Mouse (Mus musculus): Measurements from ENCODE around the gene Oxct2a.
A peak's percentile ranks its signal among the peaks of the same experiment; 100 is the strongest.
"Not testable (repeated sequence)": the region's sequence is repeated elsewhere in the genome, so short reads cannot be mapped to it uniquely, and the experiment has no call there.

The Oxct2a gene

DNA sequence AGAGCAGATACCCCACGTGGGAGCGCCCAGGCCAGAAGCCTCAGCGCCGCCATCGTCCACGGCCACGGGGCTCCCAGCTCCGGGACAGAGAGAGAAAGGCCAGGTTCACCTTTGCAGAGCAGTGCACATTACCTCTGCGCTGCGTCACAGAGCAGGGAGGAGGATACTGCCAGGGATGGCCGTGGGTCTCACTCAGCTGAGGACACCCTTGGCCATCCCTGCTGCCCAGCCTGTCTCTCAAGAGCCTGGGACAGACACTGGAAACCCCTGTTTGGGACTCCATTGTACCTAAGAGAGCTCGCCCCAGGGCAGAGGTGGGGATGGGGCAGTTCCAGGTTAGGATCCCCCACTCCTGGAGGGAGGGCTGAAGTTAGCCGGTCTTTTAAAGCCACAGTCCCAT is at the start of gene Oxct2a:
TSS of gene Oxct2a (minus strand) at position 101 of the 400 bp plus-strand sequence.
- DNase-seq = no peak

DNA sequence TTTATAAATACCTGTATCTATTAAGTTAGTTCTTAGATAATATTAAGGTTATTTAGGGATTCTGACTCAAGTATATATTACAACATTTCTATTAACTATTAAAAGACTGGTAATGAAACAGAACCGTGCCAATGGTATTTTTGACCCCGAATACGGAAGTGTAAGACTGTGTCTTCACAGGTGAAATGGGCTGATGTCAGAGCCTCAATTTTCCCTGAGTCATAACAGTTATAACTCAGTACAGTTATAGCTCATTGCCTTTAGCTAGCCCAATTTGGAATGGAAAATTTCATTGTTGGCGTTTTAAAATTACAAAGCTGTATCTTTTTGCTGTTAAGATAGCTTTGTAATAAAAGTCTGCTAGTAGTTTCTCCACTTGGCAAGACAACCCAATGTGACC is 40.1 kb upstream of the Oxct2a start:
- DNase-seq = no peak

- no peak for DNase-seq
Observed at GRCm38 (mm10) chr4:123360771-123361170, 37.3 kb upstream of the Oxct2a start.

DNA sequence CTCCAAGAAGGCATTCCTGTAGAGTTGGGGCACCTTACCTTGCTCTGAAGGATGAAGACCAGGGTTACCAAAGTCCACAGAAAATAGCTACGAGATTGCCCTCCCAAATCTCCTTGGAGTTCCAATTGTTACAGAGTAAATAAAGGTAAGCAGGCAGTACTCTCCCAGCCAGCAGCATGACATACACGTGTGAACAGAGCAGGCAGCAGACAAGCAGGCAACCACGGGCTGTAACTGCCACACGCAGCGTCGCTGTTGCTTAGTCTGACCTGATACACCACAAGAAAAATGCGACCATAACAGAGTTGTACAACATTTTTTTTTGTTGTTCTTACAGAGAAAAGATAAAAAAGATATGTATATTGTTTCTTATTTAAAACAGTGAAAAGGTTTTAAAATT is 35.2 kb upstream of the Oxct2a start:
- DNase-seq = no peak

GRCm38 (mm10) chr4:123355941-123356340 is 32.5 kb upstream of the Oxct2a start:
- no peak for DNase-seq

- no peak for DNase-seq
Observed at GRCm38 (mm10) chr4:123353271-123353877, 29.9 kb upstream of the Oxct2a start.

DNA sequence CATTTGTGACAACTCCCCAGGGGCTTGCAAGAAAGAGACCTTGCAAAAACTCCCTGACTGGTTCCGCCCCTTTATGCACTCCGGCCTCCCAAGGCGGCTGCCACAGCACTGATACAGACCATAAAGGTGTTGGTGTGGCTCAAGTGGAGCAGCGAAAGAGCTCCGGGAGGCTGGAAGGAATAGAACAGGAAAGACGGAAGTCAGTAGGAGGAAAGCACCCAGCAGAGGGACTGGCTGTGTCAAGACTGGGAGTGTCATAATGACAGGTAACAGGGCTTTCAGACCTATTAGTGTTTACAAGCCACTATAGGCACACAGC is 20.0 kb upstream of the Oxct2a start:
- no peak for DNase-seq

DNA sequence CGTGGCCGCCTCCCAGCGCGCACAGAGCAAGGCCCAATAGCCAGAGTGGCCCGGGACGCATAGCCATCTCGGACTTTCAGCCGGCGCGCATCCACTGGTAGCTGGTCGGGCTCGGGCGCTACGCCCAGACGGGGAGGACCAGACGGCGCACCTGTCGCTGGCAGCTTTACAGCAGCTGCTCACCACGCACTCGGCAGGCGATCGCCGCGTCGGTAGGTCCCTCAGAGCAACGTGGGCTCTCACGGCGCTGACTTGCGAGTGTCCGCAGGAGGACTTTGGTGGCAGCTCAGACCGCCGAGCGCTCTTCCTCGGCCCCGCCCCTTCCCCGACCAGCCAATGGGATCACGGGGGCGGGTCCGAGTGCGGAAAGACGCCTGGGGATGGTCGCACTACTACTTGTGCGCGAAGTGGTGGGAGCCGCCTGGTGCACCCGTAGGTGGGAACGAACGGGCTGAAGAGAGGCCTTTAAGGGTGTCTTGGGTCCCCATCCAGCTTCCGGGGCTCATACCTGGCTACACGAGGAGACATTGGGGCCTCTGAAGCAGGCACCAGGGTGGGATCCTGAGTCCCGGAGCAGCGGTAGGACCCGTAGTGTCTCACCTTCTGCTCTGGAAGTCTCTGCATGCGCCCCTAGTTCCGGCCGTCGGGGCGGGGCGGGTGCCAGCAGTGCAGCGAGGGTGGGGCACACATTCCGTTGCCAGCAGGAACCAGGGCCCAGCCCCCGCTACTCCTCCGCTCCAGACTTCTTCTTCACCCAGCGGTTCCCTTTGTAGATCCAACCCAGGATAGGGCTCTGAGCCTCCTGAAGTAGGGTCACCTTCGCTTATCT is 19.4 kb upstream of the Oxct2a start, which contains the start of gene Bmp8a:
TSS of gene Bmp8a (minus strand) at position 611 of the 829 bp plus-strand sequence.
- peak in 1 of 2 experiments; percentile 26 for DNase-seq

DNA sequence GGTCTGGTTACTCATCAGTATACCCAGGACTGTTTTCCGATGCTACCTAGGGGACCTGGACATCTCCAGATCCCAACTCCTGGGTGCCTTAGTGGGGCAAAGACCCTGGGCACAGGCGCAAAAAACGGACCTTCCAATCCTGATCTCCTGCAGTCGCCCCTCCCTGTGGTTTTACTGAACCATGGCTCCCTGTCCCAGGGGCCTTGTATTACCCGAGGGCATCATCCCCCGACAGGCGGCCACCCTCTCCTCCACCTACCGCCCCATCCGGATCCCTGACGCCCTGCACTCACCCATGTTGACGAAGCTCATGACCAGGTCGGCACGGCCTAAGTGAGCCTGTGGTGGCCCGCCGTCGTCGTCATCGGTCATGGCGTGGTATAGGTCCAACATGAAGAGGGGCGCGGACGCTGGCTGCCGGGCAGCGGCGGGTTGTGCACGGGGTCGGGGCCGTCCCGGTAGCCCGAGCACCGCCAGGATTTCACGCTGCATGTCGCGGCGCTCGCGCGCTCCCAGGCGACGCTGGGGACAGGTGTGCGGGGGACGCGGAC is 18.7 kb upstream of the Oxct2a start:
- no peak for DNase-seq

DNA sequence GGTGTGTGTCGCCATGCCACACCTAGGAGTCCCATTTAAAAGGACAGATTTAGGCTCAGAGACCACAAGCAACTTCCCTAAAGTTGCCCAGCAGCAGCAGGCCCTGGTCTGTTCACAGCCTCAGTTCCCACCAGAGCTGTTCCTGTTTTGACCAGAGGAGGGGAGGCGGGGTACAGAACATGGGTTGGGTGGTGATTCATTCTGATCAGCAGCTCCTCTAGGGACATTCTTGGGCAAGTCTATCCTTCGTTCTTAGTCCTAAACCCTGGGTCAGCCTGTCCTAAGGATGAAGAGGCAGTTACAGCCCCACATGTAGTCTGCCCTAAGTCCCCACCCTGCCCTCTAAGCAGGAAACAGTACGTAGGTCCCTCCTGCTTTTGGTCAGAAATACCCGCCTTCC is 16.8 kb upstream of the Oxct2a start:
- no peak for DNase-seq

- no peak for DNase-seq
Observed at GRCm38 (mm10) chr4:123337693-123338092, 14.3 kb upstream of the Oxct2a start.

GRCm38 (mm10) chr4:123335796-123336585 is 12.6 kb upstream of the Oxct2a start:
- DNase-seq = no peak

GRCm38 (mm10) chr4:123335244-123335643 is 11.8 kb upstream of the Oxct2a start:
- DNase-seq = not testable (repeated sequence)

GRCm38 (mm10) chr4:123334177-123334576 is 10.7 kb upstream of the Oxct2a start:
- DNase-seq = no peak

DNA sequence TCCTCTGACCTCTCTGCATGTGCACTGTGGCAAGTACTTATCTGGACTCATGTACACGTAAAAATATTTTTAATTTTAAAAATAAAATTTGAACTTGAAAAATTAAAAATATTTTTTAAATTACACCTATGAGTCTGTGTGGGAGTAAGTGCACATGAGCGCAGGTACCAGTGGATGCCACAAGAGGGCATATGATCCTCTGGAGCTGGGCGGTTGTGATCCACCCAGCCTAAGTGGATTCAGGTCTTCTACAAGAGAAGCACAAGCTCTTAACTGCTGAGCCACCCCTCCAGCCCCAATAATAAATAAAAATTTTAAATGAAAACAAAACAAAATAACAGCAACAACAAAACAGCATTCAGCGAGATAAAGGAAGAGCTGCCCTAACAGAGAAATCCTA is 9.7 kb upstream of the Oxct2a start:
- no peak for DNase-seq

DNA sequence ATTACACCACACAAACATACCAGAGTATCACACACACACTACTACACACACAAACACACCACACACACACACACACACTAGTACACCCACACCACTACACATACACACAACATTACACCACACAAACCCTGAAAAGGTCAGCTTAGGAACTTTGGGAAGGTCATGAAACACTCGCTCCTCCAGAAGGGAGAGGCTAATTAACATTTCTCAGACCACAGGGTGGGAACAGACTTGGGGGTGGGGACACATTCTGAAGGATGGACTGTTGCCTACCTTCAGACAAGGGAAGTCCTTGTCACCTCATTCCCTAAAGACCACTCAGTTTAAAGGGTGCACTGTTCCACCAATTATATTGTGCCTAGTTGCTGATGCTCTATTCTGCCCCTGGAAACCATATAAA is 8.5 kb upstream of the Oxct2a start:
- DNase-seq = not testable (repeated sequence)

DNA sequence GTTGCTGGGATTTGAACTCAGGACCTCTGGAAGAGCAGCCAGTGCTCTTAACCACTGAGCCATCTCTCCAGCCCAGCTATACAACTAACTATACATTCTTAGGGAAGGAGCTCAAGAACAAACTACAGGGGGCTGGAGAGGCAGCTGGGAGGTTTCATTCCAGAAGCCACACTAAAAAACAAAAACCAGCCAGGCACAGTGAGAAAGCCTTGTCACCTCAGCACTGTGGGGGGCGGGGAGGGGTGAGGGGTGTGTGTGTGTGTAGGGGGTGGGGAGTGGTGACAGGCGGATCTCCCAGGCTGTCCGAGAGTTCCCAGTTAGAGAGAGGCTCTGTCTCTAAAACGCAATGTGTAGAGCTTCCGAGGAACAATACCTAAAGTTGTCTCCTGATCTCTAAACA is 7.9 kb upstream of the Oxct2a start:
- no peak for DNase-seq

GRCm38 (mm10) chr4:123328946-123329345 is 5.5 kb upstream of the Oxct2a start:
- DNase-seq = peak; percentile 46 to 57

GRCm38 (mm10) chr4:123327630-123328029 is 4.2 kb upstream of the Oxct2a start:
- no peak for DNase-seq

DNA sequence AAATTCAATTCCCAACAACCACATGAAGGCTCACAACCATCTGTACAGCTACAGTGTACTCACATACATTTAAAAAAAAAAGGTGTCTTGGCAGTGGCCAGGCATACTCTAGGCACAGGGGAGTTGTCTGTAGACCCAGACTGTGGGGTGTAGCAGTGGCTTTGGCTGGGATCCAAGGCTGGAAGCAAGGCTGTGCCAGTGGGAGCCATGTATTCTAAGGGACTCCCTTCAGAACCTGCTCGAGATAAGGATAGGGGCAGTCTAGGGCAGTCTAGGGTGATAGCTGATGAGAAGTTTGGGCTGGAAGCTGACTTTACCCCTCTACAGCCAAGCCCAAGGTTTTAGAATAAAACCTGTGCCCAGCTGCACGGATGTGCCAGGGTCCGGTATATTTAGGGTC is 2.7 kb upstream of the Oxct2a start:
- DNase-seq = no peak

DNA sequence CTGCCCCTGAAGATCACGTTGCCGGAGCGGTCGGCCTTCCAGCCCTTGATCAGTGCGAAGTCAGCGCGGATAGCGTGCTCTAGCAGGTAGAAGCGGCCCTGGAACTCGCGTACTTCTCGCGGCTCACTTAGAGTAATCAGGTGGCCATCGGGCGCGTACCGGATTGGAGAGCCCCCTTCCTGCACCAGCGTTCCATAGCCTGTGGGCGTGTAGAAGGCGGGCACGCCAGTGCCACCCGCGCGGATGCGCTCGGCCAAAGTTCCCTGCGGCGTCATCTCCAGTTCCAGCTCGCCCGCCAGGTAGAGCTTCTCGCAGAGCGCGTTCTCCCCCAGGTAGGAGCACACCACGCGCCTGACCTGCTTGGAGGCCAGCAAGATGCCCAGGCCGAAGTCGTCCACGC is 524 bp downstream of the Oxct2a start:
- not testable (repeated sequence) for DNase-seq

DNA sequence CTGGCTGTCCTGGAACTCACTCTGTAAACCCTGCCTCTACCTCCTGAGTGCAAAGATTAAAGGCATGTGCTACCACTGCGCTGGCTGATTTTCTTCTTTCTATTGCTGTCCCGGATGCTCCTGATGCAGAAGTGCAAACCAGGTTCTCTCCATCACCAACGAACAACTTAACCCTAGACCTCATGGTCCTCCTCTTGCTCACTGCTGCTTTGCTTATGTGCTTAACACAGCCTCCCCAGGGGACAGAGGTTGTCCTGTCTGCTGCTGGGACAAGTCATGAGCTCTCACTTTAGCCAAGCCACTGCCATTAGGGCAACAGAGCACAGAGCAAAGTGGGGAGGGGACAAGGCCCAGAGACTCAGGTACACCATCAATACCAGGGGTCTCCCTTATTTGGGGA is 8.9 kb downstream of the Oxct2a start:
- no peak for DNase-seq

GRCm38 (mm10) chr4:123313010-123313409 is 10.4 kb downstream of the Oxct2a start:
- no peak for DNase-seq

Measured in cerebellum, postnatal 36 days (tissue).